Mouse (Mus musculus): ENCODE measurements around the gene Bcl6. TPM values are rescaled to one million over a fixed set of nuclear protein-coding genes. Genes with fewer than 3 reads are reported as not detected.

The Bcl6 gene
- polyA plus RNA-seq, 1 experiment, result 20.3 TPM

GRCm38 (mm10) chr16:23972126-23972740 lies 16.4 kb downstream of the Bcl6 start:
- H3K4me1 ChIP-seq (ENCODE audit: control insufficient read depth, insufficient read depth, insufficient read length, low read length), result peaks cover under 1% of the 10 kb centered on the region; the same call in 1 of the 2 replicates
- H3K27ac ChIP-seq (replicated peaks; ENCODE audit: low read depth, low read length), result no peak overlapping the region
- H3K4me3 ChIP-seq (ENCODE audit: insufficient read depth, low read depth, low read length), result no peak overlapping the region

- no peak overlapping the region for H3K4me3 ChIP-seq (ENCODE audit: insufficient read depth, low read depth, low read length)
- H3K27ac ChIP-seq (replicated peaks; ENCODE audit: low read depth, low read length), result no peak overlapping the region
- H3K4me1 ChIP-seq (ENCODE audit: control insufficient read depth, insufficient read depth, insufficient read length, low read length), result peaks cover under 1% of the 10 kb centered on the region; the same call in 1 of the 2 replicates
Measured at GRCm38 (mm10) chr16:23969919-23970318, 18.7 kb downstream of the Bcl6 start.

- peaks cover 3% of the 10 kb centered on the region; the same call in 1 of the 2 replicates for H3K4me1 ChIP-seq (ENCODE audit: control insufficient read depth, insufficient read depth, insufficient read length, low read length)
- H3K4me3 ChIP-seq (ENCODE audit: insufficient read depth, low read depth, low read length), result no peak overlapping the region
- H3K27ac ChIP-seq (replicated peaks; ENCODE audit: low read depth, low read length), result no peak overlapping the region
Measured at GRCm38 (mm10) chr16:23968888-23969287, 19.8 kb downstream of the Bcl6 start.

GRCm38 (mm10) chr16:23967301-23967700 lies 21.4 kb downstream of the Bcl6 start:
- H3K4me1 ChIP-seq (ENCODE audit: control insufficient read depth, insufficient read depth, insufficient read length, low read length), result peaks cover 3% of the 10 kb centered on the region; the same call in 1 of the 2 replicates
- H3K4me3 ChIP-seq (ENCODE audit: insufficient read depth, low read depth, low read length), result no peak overlapping the region
- no peak overlapping the region for H3K27ac ChIP-seq (replicated peaks; ENCODE audit: low read depth, low read length)

DNA sequence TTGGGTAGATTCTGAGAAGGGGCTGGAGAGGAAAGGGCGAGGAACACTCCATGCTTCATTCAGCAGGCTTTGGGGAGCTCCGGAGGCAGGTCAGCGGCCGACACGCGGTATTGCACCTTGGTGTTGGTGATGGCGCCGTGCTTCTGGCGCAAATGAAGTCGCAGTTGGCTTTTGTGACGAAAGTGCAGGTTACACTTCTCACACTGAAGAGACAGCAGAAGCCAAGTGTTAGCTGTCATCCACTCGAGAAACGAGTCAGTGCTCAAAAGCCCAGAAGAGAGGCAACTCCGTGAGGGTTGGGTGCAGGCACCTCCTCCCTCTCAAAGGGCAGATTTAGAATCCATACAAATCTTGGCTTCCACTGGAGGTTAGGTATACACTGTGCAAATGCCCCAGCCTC lies 22.6 kb downstream of the Bcl6 start:
- Histone ChIP-seq H3K4me1 (ENCODE audit: control insufficient read depth, insufficient read depth, insufficient read length, low read length) (peaks cover 3% of the 10 kb centered on the region; the same call in 1 of the 2 replicates), H3K4me3 (ENCODE audit: insufficient read depth, low read depth, low read length) (no peak overlapping the region), H3K27ac (replicated peaks; ENCODE audit: low read depth, low read length) (no peak overlapping the region)

DNA sequence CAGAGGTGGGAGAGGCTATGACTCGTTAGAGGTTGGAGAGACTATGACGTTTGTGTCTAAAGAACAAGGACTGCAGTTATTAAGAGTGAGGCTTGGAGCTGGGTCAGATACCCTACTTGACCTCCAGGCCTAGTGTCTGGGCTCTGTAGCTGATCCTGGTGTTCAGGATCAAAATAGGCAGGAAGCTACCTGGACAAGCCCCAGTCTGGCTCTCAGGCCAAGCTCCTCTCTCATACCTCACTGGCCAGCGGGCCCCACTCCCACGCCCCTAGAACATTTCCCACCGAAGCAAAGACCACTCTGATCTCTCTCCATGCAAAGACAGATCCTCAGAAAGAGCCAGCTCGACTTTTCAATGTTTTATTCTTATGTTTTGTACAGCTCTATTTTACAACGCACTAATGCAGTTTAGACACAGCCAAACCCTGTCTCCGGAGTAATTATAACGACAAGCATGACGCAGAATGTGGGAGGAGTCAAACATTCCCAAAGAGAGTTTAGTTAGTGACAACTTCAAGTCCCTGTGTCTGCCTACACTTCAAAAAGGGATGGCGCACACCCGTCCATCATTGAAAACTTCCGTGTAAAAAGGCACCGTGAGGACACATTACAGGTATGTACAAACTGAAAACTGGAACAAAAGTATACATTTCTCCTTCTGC lies 23.8 kb downstream of the Bcl6 start:
- H3K4me1 ChIP-seq (ENCODE audit: control insufficient read depth, insufficient read depth, insufficient read length, low read length), result peaks cover 3% of the 10 kb centered on the region; the same call in 1 of the 2 replicates
- H3K27ac ChIP-seq (replicated peaks; ENCODE audit: low read depth, low read length), result peak overlapping the region; percentile 41; the same call in 1 of the 2 replicates
- H3K4me3 ChIP-seq (ENCODE audit: insufficient read depth, low read depth, low read length), result no peak overlapping the region

GRCm38 (mm10) chr16:23963896-23964668 lies 24.6 kb downstream of the Bcl6 start:
- peaks cover 3% of the 10 kb centered on the region; the same call in 1 of the 2 replicates for H3K4me1 ChIP-seq (ENCODE audit: control insufficient read depth, insufficient read depth, insufficient read length, low read length)
- H3K4me3 ChIP-seq (ENCODE audit: insufficient read depth, low read depth, low read length), result no peak overlapping the region
- H3K27ac ChIP-seq (replicated peaks; ENCODE audit: low read depth, low read length), result 0 out of 2 replicates have a peak overlapping the region, but pooled peaks have one; percentile 41

GRCm38 (mm10) chr16:23962401-23962800 lies 26.3 kb downstream of the Bcl6 start:
- Histone ChIP-seq H3K4me3 (ENCODE audit: insufficient read depth, low read depth, low read length) (no peak overlapping the region), H3K27ac (replicated peaks; ENCODE audit: low read depth, low read length) (no peak overlapping the region), H3K4me1 (ENCODE audit: control insufficient read depth, insufficient read depth, insufficient read length, low read length) (peaks cover 3% of the 10 kb centered on the region; the same call in 1 of the 2 replicates)

- H3K4me1 ChIP-seq (ENCODE audit: control insufficient read depth, insufficient read depth, insufficient read length, low read length), result no peaks in the 10 kb centered on the region
- H3K4me3 ChIP-seq (ENCODE audit: insufficient read depth, low read depth, low read length), result no peak overlapping the region
- no peak overlapping the region for H3K27ac ChIP-seq (replicated peaks; ENCODE audit: low read depth, low read length)
Measured at GRCm38 (mm10) chr16:23958938-23959337, 29.7 kb downstream of the Bcl6 start.

DNA sequence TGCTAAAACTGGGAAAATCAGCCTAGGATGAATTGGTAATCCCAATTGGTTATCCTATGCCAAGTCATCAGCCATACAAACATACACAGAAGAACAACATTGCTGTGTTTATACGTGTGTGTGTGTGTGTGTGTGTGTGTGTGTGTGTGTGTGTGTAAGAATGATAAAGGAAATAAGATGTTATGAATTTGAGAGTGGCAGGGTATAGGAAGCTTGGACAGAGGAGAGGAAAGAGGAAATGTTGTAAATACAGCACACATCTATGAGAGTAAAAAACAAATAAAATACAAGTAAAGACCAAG lies 34.7 kb downstream of the Bcl6 start:
- Histone ChIP-seq H3K4me1 (ENCODE audit: control insufficient read depth, insufficient read depth, insufficient read length, low read length) (no peaks in the 10 kb centered on the region), H3K27ac (replicated peaks; ENCODE audit: low read depth, low read length) (no peak overlapping the region), H3K4me3 (ENCODE audit: insufficient read depth, low read depth, low read length) (no peak overlapping the region)

GRCm38 (mm10) chr16:23953189-23953958 lies 35.3 kb downstream of the Bcl6 start:
- H3K4me1 ChIP-seq (ENCODE audit: control insufficient read depth, insufficient read depth, insufficient read length, low read length), result no peaks in the 10 kb centered on the region

GRCm38 (mm10) chr16:23952101-23952727 lies 36.4 kb downstream of the Bcl6 start:
- H3K27ac ChIP-seq (replicated peaks; ENCODE audit: low read depth, low read length), result no peak overlapping the region
- no peaks in the 10 kb centered on the region for H3K4me1 ChIP-seq (ENCODE audit: control insufficient read depth, insufficient read depth, insufficient read length, low read length)
- no peak overlapping the region for H3K4me3 ChIP-seq (ENCODE audit: insufficient read depth, low read depth, low read length)

More at GRCm38 (mm10) chr16:23953189-23953958, 35.3 kb downstream of the Bcl6 start:
- Histone ChIP-seq H3K4me3 (ENCODE audit: insufficient read depth, low read depth, low read length) (no peak overlapping the region), H3K27ac (replicated peaks; ENCODE audit: low read depth, low read length) (no peak overlapping the region)

DNA sequence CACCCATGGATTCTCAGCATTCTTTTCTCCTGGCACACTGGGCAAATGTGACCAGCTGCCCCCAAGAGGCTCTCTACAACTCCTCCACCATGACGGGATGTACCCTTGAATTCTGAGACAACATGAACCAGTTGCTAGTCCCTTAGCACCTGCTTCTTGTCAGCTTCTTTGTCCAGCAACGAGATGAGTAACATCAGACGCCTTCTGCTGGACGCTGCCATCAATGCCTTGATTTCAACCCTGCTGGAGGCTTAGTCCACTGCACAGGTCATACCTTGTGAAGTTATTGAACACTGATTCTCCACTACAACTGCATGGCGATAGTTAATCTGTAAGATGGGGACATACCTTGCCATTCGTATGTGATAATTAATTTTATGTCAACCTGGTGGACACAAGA lies 41.0 kb downstream of the Bcl6 start:
- Histone ChIP-seq H3K4me3 (ENCODE audit: insufficient read depth, low read depth, low read length) (no peak overlapping the region), H3K27ac (replicated peaks; ENCODE audit: low read depth, low read length) (no peak overlapping the region), H3K4me1 (ENCODE audit: control insufficient read depth, insufficient read depth, insufficient read length, low read length) (no peaks in the 10 kb centered on the region)

- Histone ChIP-seq H3K4me1 (ENCODE audit: control insufficient read depth, insufficient read depth, insufficient read length, low read length) (no peaks in the 10 kb centered on the region), H3K27ac (replicated peaks; ENCODE audit: low read depth, low read length) (no peak overlapping the region), H3K4me3 (ENCODE audit: insufficient read depth, low read depth, low read length) (no peak overlapping the region)
Measured at GRCm38 (mm10) chr16:23944801-23945200, 43.9 kb downstream of the Bcl6 start.
